Mouse (Mus musculus) cerebellum, postnatal 14 days (tissue): ENCODE results near the gene Fbxl12.
A peak's percentile ranks its signal among the peaks of the same experiment; 100 is the strongest.
"Not testable (repeated sequence)": the region's sequence is repeated elsewhere in the genome, so short reads cannot be mapped to it uniquely, and the experiment has no call there.

Experiments used
- DNase-seq, 2 experiments: peaks; one replicate each; pipeline ENCODE4 v3.0.0; 2021; ENCODE audit warnings: mixed read lengths in 2 of 2

The Fbxl12 gene

GRCm38 (mm10) chr9:20644360-20645081, at the start of gene Fbxl12:
TSS of gene Fbxl12 (minus strand) at chr9:20644767.
- peak; percentile 79 to 80 for DNase-seq

- no peak for DNase-seq
Observed at GRCm38 (mm10) chr9:20692863-20693262, 48.3 kb upstream of the Fbxl12 start.

GRCm38 (mm10) chr9:20690449-20690848, 45.9 kb upstream of the Fbxl12 start:
- not testable (repeated sequence) for DNase-seq

- DNase-seq = no peak
Observed at GRCm38 (mm10) chr9:20689913-20690312, 45.3 kb upstream of the Fbxl12 start.

- no peak for DNase-seq
Observed at GRCm38 (mm10) chr9:20689403-20689802, 44.8 kb upstream of the Fbxl12 start.

GRCm38 (mm10) chr9:20685081-20685861, 40.7 kb upstream of the Fbxl12 start:
- peak in 1 of 2 experiments; percentile 29 for DNase-seq

GRCm38 (mm10) chr9:20682389-20682722, 37.8 kb upstream of the Fbxl12 start:
- DNase-seq = no peak

GRCm38 (mm10) chr9:20681546-20682388, 37.2 kb upstream of the Fbxl12 start:
- DNase-seq = no peak

GRCm38 (mm10) chr9:20680378-20680958, 35.9 kb upstream of the Fbxl12 start:
- no peak for DNase-seq

- DNase-seq = no peak
Observed at GRCm38 (mm10) chr9:20677892-20678291, 33.3 kb upstream of the Fbxl12 start.

- DNase-seq = no peak
Observed at GRCm38 (mm10) chr9:20672047-20672446, 27.5 kb upstream of the Fbxl12 start.

- DNase-seq = no peak
Observed at GRCm38 (mm10) chr9:20668065-20668464, 23.5 kb upstream of the Fbxl12 start.

GRCm38 (mm10) chr9:20666510-20667034, 22.0 kb upstream of the Fbxl12 start:
- no peak for DNase-seq

- no peak for DNase-seq
Observed at GRCm38 (mm10) chr9:20665925-20666324, 21.4 kb upstream of the Fbxl12 start.

GRCm38 (mm10) chr9:20664982-20665637, 20.5 kb upstream of the Fbxl12 start:
- no peak for DNase-seq

- DNase-seq = no peak
Observed at GRCm38 (mm10) chr9:20664366-20664765, 19.8 kb upstream of the Fbxl12 start.

- DNase-seq = no peak
Observed at GRCm38 (mm10) chr9:20663956-20664355, 19.4 kb upstream of the Fbxl12 start.

GRCm38 (mm10) chr9:20662874-20663273, 18.3 kb upstream of the Fbxl12 start:
- DNase-seq = no peak

GRCm38 (mm10) chr9:20662325-20662724, 17.8 kb upstream of the Fbxl12 start:
- peak; percentile 83 to 91 for DNase-seq

GRCm38 (mm10) chr9:20657546-20657945, 13.0 kb upstream of the Fbxl12 start:
- peak; percentile 53 to 68 for DNase-seq

GRCm38 (mm10) chr9:20653859-20654258, 9.3 kb upstream of the Fbxl12 start:
- DNase-seq = no peak

- DNase-seq = no peak
Observed at GRCm38 (mm10) chr9:20652260-20652658, 7.7 kb upstream of the Fbxl12 start.
